Mouse (Mus musculus) inflammation-experienced regulatory T-cells, adult 16 weeks (primary cell): ENCODE results near the gene Map6. TPM values are rescaled to one million over a fixed set of nuclear protein-coding genes. Genes with fewer than 3 reads are reported as not detected.

Source experiments
- polyA plus RNA-seq: library from polyadenylated mRNA; unstranded; fragments of 100-300 nt; shearing (Covaris generic); gene quantifications from one replicate; pipeline ENCODE4 v1.2.1, GENCODE M21; 2017

Map6 gene
- 18.7 TPM for polyA plus RNA-seq

GRCm38 (mm10) chr7:99267251-99267896 lies at the start of gene Map6:
Gene Map6 (plus strand): TSS chr7:99267447.

GRCm38 (mm10) chr7:99238417-99238816 lies 28.8 kb upstream of the Map6 start, which contains the start of gene Mogat2:
Gene Mogat2 (minus strand): TSS chr7:99238619.

GRCm38 (mm10) chr7:99352526-99353400 lies 85.5 kb downstream of the Map6 start, which contains the start of gene Serpinh1:
Gene Serpinh1 (minus strand): TSS chr7:99353239.

GRCm38 (mm10) chr7:99381214-99382087 lies 114.2 kb downstream of the Map6 start, which contains the start of gene Gdpd5:
Gene Gdpd5 (plus strand): TSS chr7:99381414.

Other genes starting within 250 kb of the Map6 start
- gene Uvrag, start 126.3 kb upstream of the Map6 start, polyA plus RNA-seq, result 21.3 TPM
- 8.7 TPM for gene Dgat2, start 84.7 kb upstream of the Map6 start, polyA plus RNA-seq
- not detected for gene Mogat2, start 28.8 kb upstream of the Map6 start, polyA plus RNA-seq
- not detected for gene Serpinh1, start 85.8 kb downstream of the Map6 start, polyA plus RNA-seq
- 41.5 TPM for gene Gdpd5, start 114.0 kb downstream of the Map6 start, polyA plus RNA-seq
- not detected for gene Klhl35, start 198.6 kb downstream of the Map6 start, polyA plus RNA-seq
- gene Rps3, start 216.3 kb downstream of the Map6 start, polyA plus RNA-seq, result 1,281 TPM